Mouse (Mus musculus) cortical plate, adult 2 months (tissue): Measurements from ENCODE around the gene Lum.

Experiments used
- CTCF ChIP-seq: fragments of 200-500 bp; IDR thresholded peaks from 2 replicates; pipeline ENCODE4 v1.5.1; 2011; ENCODE audit warnings: mild to moderate bottlenecking, control low read depth, low read length; ENCODE audit not compliant: insufficient read depth; ENCODE audit errors: extremely low read depth
- POLR2A ChIP-seq: fragments of 200-500 bp; IDR thresholded peaks from 2 replicates; pipeline ENCODE4 v1.6.1; 2011; ENCODE audit warnings: mild to moderate bottlenecking, low read length, control low read depth; ENCODE audit not compliant: insufficient read depth; ENCODE audit errors: extremely low read depth

- TF ChIP-seq POLR2A (no peak), CTCF (no peak)
Observed at GRCm38 (mm10) chr10:97587159-97587558, 22.2 kb downstream of the Lum start.
